Mouse (Mus musculus) kidney, adult 2 months (tissue): Measurements from ENCODE around the gene Aven.

ENCODE experiments used
- CTCF ChIP-seq: fragments of 200-500 bp; conservative IDR thresholded peaks from 2 replicates; pipeline ENCODE4 v1.5.1; 2011; ENCODE audit warnings: low read depth, mild to moderate bottlenecking, control low read depth, low read length, moderate library complexity, mixed read lengths; ENCODE audit not compliant: insufficient read depth, insufficient read length
- POLR2A ChIP-seq: fragments of 200-500 bp; IDR thresholded peaks from one replicate; pipeline ENCODE4 v1.6.1; 2011; ENCODE audit warnings: low read depth, low read length, control low read depth

- no peak for TF ChIP-seq POLR2A
- TF ChIP-seq CTCF = no peak
These were observed 12.1 kb upstream of the Aven start, which contains the start of gene Chrm5 for GRCm38 (mm10) chr2:112480669-112481068.
